Mouse (Mus musculus): ENCODE results near the gene Gpcpd1.

DNA sequence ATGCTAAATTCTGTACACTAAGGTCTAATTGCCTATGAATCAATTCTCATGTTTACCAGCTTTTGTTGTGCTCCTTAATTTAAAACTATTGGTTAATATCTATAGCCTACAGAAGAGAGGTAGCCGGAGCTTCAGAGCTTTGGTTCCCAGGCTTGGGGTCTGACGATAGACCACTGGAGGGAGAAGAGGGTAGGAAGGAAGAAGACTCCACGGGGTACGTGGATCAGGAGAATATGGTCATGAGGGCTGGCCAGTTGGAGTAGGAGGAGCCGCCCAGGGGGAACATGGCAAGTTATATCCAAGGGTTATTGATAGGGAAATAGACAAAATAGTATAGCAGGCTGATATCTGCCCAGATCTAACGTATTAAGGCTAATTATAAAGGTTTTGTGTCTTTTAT is 17.8 kb downstream of the Gpcpd1 start:
- TF ChIP-seq CTCF (conservative IDR thresholded peaks at IDR 0.05; ENCODE audit: low read length) (no peak), POU5F1 (IDR thresholded peaks at IDR 0.05; ENCODE audit: borderline replicate concordance, low read length) (no peak)
